Mouse (Mus musculus) spleen, adult 12 weeks (tissue): ENCODE measurements around the gene Lrrc27.

Source experiments
- DNase-seq: peaks from one replicate; pipeline ENCODE4 v3.0.0; 2022; ENCODE audit warnings: low spot score

The Lrrc27 gene

DNA sequence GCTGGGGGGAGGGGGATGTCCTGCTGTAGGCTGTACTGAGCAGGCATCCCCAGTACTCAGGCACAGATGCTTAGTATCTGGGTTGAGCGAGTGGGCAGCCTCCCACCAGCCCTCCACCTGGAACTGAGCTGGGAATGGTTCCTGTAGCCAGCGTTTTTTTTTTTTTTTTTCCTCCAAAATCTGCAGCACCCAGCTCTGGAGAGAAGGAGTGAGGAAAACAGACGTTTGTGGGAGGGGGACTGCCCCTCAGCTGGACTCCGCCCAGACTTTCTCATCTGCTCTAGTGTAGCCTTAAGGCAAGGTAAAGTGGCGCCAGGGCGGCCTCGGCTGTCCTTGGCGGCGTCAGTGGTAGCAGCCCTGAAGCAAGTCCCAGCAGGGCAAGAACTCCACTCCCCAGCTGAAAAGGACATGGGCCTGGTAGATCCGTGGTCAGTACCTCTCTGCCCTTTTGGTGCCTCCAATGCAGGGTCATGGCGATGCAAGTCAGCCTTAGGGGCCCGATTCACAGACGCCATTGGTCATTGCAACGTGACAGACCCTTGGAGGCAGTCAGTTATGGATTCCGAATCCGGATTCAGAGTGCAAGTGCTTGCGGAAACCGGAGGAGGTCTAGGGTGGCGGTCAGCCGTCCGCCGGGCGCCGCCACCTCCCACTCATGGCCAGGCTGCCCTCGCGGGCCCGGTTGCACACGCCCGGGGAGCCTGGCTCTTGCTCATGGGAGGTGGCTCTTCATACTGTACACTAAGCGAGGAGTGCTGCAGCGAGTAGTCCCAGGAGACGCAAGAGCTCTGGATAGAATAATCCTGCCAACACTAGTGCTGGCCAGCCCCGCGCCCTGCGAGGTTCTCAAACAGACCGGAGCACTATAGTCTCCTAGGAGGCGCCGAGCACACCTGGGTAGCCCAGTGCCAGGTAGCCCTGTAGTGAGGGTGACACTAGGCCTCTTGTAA, 34.4 kb downstream of the Lrrc27 start:
- DNase-seq, result no peak

- peak; percentile 11 for DNase-seq
Measured at GRCm38 (mm10) chr7:139247881-139248614, 35.3 kb downstream of the Lrrc27 start, which contains the start of gene Pwwp2b. Gene Pwwp2b (plus strand): TSS chr7:139248482.

- DNase-seq, result no peak
Measured at GRCm38 (mm10) chr7:139248615-139249405, 36.0 kb downstream of the Lrrc27 start.

GRCm38 (mm10) chr7:139249406-139250210, 36.8 kb downstream of the Lrrc27 start:
- DNase-seq, result no peak

DNA sequence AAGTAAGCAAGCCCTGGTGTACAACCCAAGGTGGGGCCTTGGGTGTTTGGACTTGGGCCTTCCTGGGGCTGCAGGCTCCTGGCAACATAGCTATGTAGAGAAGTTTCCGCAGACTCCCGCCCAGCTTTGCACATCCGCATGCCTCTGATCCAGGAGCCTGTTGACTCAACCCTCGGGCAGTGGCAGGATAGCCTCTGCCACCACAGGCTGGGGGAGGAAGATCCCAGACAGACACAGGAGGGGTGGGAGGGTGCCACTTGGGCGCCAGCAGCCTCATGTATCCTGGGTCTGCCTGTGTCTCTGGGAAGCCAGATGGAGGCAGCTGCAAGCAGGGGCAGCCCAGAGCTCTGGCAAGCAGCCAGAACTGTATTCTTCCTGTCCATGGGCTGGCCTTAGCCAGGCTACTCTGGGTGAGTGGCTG, 39.1 kb downstream of the Lrrc27 start:
- no peak for DNase-seq

DNA sequence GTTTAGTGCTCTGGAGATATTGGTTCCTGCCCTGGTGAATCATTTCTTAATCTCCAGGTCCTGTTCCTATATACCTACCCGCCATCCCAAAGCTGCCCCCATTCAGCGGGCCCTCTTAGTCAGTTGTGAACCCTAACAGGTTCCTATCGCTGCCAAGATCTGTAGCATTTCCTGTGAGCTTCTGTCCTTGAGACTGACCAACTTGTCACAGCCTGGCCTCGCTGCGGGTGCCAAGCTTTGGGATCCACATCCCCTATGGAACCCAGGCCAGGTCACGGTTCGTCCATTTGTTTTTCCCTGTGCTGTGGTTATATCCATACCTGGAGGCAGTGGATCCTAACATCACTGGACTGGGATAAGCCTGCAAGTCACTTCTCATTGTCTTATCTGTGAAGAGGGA, 39.8 kb downstream of the Lrrc27 start:
- DNase-seq, result no peak

GRCm38 (mm10) chr7:139252986-139253385, 40.2 kb downstream of the Lrrc27 start:
- no peak for DNase-seq

DNA sequence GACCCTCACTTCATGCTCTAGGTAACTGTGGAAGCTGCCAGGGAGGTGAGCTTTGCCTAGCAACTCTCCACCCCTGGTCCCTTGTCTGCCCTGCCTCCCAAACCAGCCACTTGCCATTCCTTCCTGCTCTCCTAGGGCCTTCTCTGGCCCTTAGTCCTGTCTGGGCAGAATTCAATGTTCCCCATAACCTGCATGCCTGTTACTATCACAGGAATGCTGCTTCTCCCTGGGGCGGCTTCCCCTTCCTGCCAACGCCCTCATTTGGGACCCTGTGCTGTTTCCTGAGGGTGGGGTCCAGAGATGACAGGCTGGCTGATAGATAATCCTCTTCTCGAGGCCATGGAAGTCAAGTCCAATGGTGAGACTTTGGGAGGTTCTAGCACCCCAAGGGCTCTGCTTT, 40.7 kb downstream of the Lrrc27 start:
- DNase-seq, result no peak

GRCm38 (mm10) chr7:139254626-139255025, 41.8 kb downstream of the Lrrc27 start:
- DNase-seq, result no peak

- no peak for DNase-seq
Measured at GRCm38 (mm10) chr7:139257752-139258542, 45.2 kb downstream of the Lrrc27 start.

DNA sequence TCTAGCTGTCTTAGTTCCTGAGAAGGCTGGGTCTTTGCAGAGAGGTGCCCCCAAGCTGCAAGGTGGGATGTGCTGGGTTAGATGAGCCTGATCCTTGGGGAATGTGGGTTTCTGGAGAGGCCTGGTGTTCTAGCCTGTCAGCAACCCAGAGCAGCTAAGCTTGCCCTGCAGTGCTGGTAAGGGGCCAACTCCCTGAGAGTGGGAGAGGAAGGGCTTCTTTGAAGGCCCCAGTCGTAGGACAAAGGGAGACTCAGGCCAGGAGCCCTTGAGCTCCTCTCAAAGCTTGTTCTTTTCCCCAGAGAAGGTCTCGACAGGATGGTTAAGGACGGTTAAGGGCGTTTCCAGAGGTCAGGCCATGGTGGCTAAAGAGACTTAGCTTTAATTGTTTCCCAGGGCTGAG, 51.5 kb downstream of the Lrrc27 start:
- DNase-seq, result no peak

GRCm38 (mm10) chr7:139265634-139266033, 52.8 kb downstream of the Lrrc27 start:
- DNase-seq, result no peak

DNA sequence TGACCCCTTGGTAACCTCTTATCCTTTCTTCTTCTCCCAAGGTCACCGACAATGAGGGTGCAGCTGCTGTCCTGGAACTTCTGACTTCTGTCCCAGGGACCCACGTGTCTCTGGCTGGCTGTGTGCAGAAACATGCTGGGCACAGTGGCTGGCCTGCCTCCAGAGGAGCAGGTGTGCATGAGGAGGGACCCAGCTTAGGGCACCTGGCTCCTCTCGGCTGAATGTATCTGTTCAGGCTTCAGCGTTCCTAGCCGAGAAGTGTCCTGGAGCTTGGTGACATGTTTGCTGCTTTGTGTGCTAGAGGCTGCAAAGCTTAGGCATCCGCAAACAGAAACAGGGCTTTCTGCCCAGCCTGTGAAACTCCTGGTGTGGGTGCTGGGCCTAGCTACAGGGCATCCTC, 53.6 kb downstream of the Lrrc27 start:
- DNase-seq, result no peak

DNA sequence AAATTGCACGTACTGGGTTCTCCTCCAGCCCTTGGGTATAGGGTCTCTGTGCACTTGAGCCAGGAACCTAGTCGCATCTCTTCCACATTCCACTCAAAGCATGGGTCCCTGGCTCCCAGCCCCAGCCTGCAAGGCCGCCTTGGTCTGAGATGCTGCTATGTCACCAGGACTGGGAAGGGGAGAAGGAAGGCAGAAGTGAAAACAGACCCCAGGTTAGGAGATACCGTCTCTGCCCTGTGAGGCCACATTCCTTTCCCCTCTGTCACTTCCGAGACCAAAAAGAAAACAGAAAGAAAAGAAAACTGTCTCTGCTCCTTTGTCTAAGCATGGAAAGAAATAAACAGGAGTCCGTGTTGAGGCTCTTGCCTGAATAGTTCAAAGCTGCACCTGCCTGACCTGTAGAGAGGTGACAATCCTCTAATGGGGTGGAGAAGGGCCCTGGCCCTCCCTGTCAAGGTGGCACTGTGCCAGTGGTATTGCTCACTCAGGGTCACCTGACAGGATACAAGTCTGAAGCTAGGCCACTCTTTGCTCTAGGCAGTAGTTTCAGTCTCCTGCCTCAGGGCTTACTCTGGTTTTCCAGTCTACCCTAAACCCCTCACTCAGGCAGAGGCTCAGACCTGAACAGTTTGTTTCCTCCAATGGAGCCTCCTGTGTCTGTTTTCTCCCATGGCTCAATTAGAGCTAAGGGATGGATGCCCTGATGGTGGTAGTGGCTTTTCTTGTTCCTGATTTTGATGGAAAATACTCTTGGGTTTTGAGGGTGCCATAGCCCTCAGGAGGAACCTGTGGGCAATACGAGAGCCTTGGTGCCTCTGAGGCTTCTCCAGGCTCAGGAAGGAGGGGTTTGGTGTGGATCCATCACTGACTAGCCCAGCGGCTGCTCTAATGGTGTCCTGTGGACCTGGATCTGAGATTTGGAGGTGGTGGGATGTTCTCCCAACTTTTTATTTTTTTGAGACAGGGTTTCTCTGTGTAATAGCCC, 54.4 kb downstream of the Lrrc27 start:
- DNase-seq, result no peak

DNA sequence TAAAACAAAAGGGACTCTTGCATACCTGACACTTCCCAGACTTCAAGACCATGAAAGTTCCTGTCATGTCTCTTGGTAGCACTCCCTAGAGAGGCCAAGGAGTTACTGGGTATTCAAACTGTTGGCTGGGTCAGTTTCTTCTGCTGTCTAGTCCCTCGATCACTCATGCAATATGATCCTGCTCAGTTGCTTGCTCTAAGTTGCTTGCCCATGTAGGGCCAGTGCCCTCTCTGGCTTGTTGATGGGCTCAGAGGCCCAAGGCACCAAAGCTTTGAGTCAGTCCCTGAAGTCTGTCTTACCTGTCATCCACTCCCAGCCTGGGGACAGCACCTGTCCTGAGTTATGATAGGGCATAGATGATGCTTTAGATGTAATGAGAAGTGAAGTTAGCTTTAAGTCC, 58.0 kb downstream of the Lrrc27 start:
- DNase-seq, result no peak

- no peak for DNase-seq
Measured at GRCm38 (mm10) chr7:139271871-139272270, 59.1 kb downstream of the Lrrc27 start.

DNA sequence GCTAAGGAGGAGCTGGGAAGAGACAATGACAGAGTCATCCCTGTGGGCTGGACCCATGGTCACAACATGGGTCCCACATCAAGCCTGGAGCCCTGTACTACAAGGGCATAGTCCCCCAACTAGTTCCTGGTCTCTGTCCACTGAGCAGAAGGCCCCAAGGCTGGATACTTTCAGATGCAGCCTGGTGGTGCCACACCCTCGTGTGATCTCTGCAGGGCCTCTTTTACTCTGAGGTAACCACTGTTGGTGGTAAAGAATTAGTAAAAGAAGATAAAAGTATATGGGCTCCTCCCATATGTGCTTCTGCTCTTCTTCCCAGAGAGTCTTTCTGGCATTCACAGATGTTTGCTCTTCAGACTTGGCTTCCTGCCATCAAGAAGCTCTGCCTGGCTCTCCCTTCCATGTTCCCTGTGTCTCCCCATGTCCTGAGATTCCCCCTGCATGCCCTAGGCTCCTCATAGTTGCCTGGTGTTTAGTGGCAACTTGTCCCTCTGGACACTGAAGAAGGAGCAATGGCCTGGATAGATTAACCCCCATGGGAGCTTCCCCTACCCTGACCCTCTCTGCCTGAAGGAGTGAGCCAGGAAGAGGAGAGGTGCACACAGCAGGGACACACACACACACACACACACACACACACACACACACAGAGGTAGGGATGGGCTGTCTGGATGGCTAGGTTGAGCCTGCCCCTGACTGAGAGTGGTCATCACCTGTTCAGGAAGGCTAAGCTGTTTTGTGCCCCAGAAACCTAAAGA, 60.0 kb downstream of the Lrrc27 start:
- DNase-seq, result no peak

- DNase-seq, result no peak
Measured at GRCm38 (mm10) chr7:139273397-139273719, 60.6 kb downstream of the Lrrc27 start.

DNA sequence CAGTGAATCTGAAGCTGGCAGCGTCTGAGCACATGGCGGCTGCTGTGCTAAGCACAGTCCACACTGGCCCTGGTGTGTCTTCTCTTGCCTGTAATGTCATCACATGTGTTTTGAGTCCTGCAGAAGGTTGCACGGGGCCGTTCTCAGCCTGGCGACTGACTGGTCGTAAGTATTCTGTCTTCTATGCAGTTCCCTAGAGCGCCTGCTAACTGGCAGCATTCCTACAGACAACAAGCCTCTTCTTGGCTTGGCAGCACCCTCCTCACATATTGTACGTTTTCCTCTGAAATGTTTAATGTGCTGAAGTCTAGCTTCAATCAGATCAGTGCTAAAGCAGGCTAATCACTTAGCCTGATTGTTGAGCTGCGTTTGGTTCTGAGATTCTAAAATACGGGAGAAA, 62.8 kb downstream of the Lrrc27 start:
- DNase-seq, result no peak
